Mouse (Mus musculus) frontal cortex, adult (tissue): Measurements from ENCODE around the gene Ppp1r15a.
"Not testable (repeated sequence)": the region's sequence is repeated elsewhere in the genome, so short reads cannot be mapped to it uniquely, and the experiment has no call there.

ENCODE experiments used
- ATAC-seq: cut with Nextera tagmentation; 2 replicates; pipeline ENCODE4 v1.9.2; 2017; ENCODE audit warnings: mild to moderate bottlenecking, moderate library complexity, mixed read lengths; ENCODE audit not compliant: low TSS enrichment

Gene Ppp1r15a

GRCm38 (mm10) chr7:45519345-45520120 is 6.5 kb downstream of the Ppp1r15a start:
- no peak for ATAC-seq

- ATAC-seq = no peak
These were observed 7.5 kb downstream of the Ppp1r15a start for GRCm38 (mm10) chr7:45518618-45519017.

- ATAC-seq = not testable (repeated sequence)
These were observed 9.2 kb downstream of the Ppp1r15a start for GRCm38 (mm10) chr7:45516846-45517245.

- ATAC-seq = no peak
These were observed 10.6 kb downstream of the Ppp1r15a start for GRCm38 (mm10) chr7:45515436-45515835.

- ATAC-seq = no peak
These were observed 11.7 kb downstream of the Ppp1r15a start for GRCm38 (mm10) chr7:45514411-45514810.

GRCm38 (mm10) chr7:45509912-45510787 is 15.9 kb downstream of the Ppp1r15a start, which contains the start of gene Nucb1:
Nucb1 (minus strand) TSS chr7:45510406.
- peak; percentile 85 for ATAC-seq

- peak; percentile 21; the same call in 1 of the 2 replicates for ATAC-seq
These were observed 16.7 kb downstream of the Ppp1r15a start for GRCm38 (mm10) chr7:45509181-45509882.

- no peak for ATAC-seq
These were observed 17.5 kb downstream of the Ppp1r15a start for GRCm38 (mm10) chr7:45508561-45508960.

GRCm38 (mm10) chr7:45507583-45507982 is 18.5 kb downstream of the Ppp1r15a start:
- ATAC-seq = no peak

GRCm38 (mm10) chr7:45498427-45498826 is 27.6 kb downstream of the Ppp1r15a start:
- no peak for ATAC-seq

GRCm38 (mm10) chr7:45494548-45494947 is 31.5 kb downstream of the Ppp1r15a start:
- no peak for ATAC-seq

GRCm38 (mm10) chr7:45492951-45493350 is 33.1 kb downstream of the Ppp1r15a start:
- no peak for ATAC-seq

- no peak for ATAC-seq
These were observed 33.7 kb downstream of the Ppp1r15a start for GRCm38 (mm10) chr7:45492225-45492844.

GRCm38 (mm10) chr7:45491264-45491663 is 34.8 kb downstream of the Ppp1r15a start:
- ATAC-seq = no peak

GRCm38 (mm10) chr7:45490822-45491221 is 35.2 kb downstream of the Ppp1r15a start:
- ATAC-seq = peak; percentile 55; the same call in 1 of the 2 replicates

- no peak for ATAC-seq
These were observed 36.5 kb downstream of the Ppp1r15a start for GRCm38 (mm10) chr7:45489578-45489977.

- ATAC-seq = peak; percentile 36; the same call in 1 of the 2 replicates
These were observed 37.5 kb downstream of the Ppp1r15a start, which contains the start of gene Dhdh for GRCm38 (mm10) chr7:45488293-45489204. Dhdh (minus strand) TSS chr7:45488805.

- ATAC-seq = no peak
These were observed 38.2 kb downstream of the Ppp1r15a start for GRCm38 (mm10) chr7:45487861-45488292.

- ATAC-seq = no peak; the same call in 1 of the 2 replicates
These were observed 39.2 kb downstream of the Ppp1r15a start, which contains the start of gene Gm45808 for GRCm38 (mm10) chr7:45486761-45487415. Gm45808 (minus strand) TSS chr7:45486811.

- ATAC-seq = no peak
These were observed 39.9 kb downstream of the Ppp1r15a start for GRCm38 (mm10) chr7:45486158-45486557.
